Mouse (Mus musculus) left cerebral cortex, postnatal 36 days (tissue): ENCODE measurements around the gene Prima1. TPM values are rescaled to one million over a fixed set of nuclear protein-coding genes. Genes with fewer than 3 reads are reported as not detected.

ENCODE experiments used
- DNase-seq, 2 experiments: peaks; one replicate each; pipeline ENCODE4 v3.0.0; 2021 to 2022; ENCODE audit warnings: low spot score in 2 of 2, mixed read lengths in 1 of 2
- intact Hi-C: fragments of 180-260 bp; cut with DNase I; formaldehyde crosslinking; loops from one replicate; pipeline ENCODE4 v1.15.1; 2025
- total RNA-seq, 2 experiments: library from RNA; stranded (reverse); gene quantifications; 2 replicates each; pipeline ENCODE4 v1.2.3; 2021

The Prima1 gene
- total RNA-seq, 2 experiments from 2014 or later, result 6.6 to 6.9 TPM

- DNase-seq, result no peak
- intact Hi-C loops, result no loop called here
Observed at GRCm38 (mm10) chr12:103163596-103163995, 78.4 kb downstream of the Prima1 start.

- intact Hi-C loops, result no loop called here
- no peak for DNase-seq
Observed at GRCm38 (mm10) chr12:103160721-103161120, 81.2 kb downstream of the Prima1 start.

GRCm38 (mm10) chr12:103159016-103159415 is 82.9 kb downstream of the Prima1 start:
- intact Hi-C loops, result no loop called here
- no peak for DNase-seq

DNA sequence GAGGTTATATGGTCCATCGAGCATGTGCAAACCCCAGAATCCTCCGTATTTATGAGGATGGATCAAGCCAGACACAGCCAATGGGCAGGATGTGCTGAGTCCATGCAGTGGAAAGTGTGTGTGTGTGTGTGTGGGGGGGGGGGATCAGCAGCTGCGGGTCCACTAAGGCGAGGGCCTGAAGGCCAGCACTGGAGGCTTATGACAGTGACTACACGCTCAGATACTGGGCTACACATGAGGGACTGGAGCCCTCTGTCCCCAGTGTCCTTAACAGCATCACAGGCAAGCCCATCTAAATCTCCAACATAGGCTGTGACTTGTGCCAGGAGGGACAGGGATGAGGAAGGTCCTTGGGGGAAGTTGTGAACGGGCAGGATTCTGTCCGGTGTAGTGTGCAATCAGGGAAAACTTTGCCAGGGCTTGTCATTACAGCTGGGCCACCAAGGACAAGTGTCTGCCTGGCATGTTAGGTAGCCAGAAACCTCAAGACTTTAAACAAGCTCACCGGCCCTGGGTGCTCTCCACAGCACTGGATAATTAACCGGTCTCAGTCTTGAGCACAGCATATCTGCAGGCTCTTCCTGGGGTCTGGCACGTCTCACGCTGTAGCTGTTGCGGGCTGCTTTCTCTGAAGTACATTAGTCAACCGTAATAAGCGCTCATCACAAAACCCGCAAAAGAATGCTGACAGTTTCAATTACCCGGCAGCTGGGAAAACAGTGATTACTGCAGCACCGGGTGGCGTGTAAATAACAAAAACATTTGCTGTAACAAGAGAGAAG is 84.6 kb downstream of the Prima1 start:
- DNase-seq, result no peak
- intact Hi-C loops, result no loop called here

DNA sequence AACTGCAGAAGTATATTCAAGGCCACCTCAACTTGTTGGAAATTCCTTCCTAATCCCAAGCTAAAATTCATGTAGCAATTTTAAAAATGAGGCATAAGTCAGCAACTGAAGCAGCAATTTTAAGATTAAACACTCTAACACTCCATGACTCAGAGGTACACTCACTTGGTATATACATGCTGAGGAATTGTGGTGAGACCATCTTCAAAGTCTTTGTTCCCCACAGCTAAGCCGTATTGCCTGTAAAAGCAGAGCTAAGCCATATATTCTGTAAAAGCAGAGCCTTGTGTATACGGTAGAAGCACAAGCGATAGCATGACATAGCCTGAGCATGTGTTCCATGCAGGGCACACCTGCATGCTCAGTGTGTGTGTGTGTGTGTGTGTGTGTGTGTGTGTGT is 86.5 kb downstream of the Prima1 start:
- intact Hi-C loops, result no loop called here
- no peak for DNase-seq

DNA sequence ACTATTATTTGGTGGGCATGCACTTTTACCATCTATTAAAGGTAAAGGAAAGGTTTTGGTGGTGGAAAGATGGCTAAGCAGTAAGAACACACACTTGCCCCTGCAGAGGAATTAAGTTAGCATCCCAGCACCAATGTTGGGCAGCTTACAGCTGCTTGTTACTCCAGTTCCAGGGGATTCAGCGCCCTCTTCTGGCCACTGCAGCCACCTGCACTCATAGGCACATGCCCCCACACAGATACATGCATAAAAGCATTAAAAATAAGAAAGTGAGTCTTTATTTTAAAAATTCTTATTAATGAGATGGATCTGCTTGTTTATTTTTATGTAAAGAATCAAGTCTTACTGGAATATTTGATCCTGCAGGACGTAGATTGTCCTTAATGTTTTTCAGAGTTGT is 87.0 kb downstream of the Prima1 start:
- intact Hi-C loops, result no loop called here
- DNase-seq, result no peak

- no peak for DNase-seq
- intact Hi-C loops, result no loop called here
Observed at GRCm38 (mm10) chr12:103150247-103150646, 91.7 kb downstream of the Prima1 start.

Other genes starting within 250 kb of the Prima1 start
- 1 to 10 TPM; 1.6 to 2.5 TPM for gene Fam181a, start 68.8 kb upstream of the Prima1 start, total RNA-seq
- 1 to 10 TPM; 2.8 to 4.0 TPM for gene Asb2, start 113.9 kb upstream of the Prima1 start, total RNA-seq
- 10 to 100 TPM; 31.1 to 38.6 TPM for gene Otub2, start 146.5 kb upstream of the Prima1 start, total RNA-seq
- 1 to 10 TPM; 2.1 to 2.8 TPM for gene 9330161L09Rik, start 165.7 kb upstream of the Prima1 start, total RNA-seq
- gene Ddx24, start 183.7 kb upstream of the Prima1 start, total RNA-seq, result 100 to 1,000 TPM; 209 to 229 TPM
- gene Ifi27, start 192.1 kb upstream of the Prima1 start, total RNA-seq, result 10 to 100 TPM; 59.2 to 69.4 TPM
- gene Ifi27l2a, start 201.5 kb upstream of the Prima1 start, total RNA-seq, result 1 to 10 TPM; 1.1 to 4.1 TPM
- not detected for gene Ifi27l2b, start 215.1 kb upstream of the Prima1 start, total RNA-seq